Mouse (Mus musculus) E14TG2a.4 (cell line): ENCODE data around the gene 4932414N04Rik.

ENCODE experiments used
- CTCF ChIP-seq: conservative IDR thresholded peaks from 2 replicates; pipeline ENCODE4 v1.5.1; 2014; ENCODE audit warnings: low read length
- NANOG ChIP-seq: IDR thresholded peaks from 2 replicates; pipeline ENCODE4 v1.6.1; 2014; ENCODE audit warnings: borderline replicate concordance, low read length, mixed read lengths
- POU5F1 ChIP-seq: IDR thresholded peaks from 2 replicates; pipeline ENCODE4 v1.6.1; 2014; ENCODE audit warnings: low read length, borderline replicate concordance

DNA sequence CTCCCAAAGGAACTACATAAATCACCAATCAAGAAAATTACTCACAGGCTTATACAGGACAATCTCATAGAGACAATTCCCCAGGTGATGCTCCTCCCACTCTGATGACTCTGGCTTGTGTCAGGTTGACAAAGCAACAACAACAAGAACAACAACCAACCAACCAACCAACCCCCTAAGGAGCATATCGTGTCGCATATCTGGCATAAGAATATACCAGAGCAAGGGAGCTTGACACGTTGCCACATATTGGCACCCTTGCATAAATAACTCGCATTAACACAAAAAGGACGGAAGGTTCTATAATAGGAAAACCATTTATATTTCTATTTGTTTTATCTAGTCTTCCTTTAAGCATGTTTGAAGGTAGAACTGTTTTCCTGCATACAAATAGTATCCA is 137.9 kb downstream of the 4932414N04Rik start:
- TF ChIP-seq CTCF (no peak), POU5F1 (no peak), NANOG (no peak)
